Mouse (Mus musculus) CH12.LX (cell line): ENCODE results near the gene Cct3. TPM values are rescaled to one million over a fixed set of nuclear protein-coding genes. Genes with fewer than 3 reads are reported as not detected.
"Not testable (repeated sequence)": the region's sequence is repeated elsewhere in the genome, so short reads cannot be mapped to it uniquely, and the experiment has no call there.

Source experiments
- DNase-seq: peaks from one replicate; pipeline ENCODE4 v3.0.0-alpha.2; 2013; ENCODE audit errors: extremely low read depth
- H3K27ac ChIP-seq: 2 replicates; pipeline ENCODE4 v1.5.1; 2012; ENCODE audit warnings: low read depth, mild to moderate bottlenecking, control low read depth, moderate library complexity; ENCODE audit not compliant: insufficient read depth
- H3K27me3 ChIP-seq: replicated peaks from 2 replicates; pipeline ENCODE3; 2012; ENCODE audit warnings: inconsistent platforms
- H3K36me3 ChIP-seq, 2 experiments: replicated peaks in 1 of 2; 2 replicates each; pipeline versions ENCODE3 to v1.6.1; 2012; ENCODE audit warnings: inconsistent platforms in 1 of 2, low read length in 1 of 2, mild to moderate bottlenecking in 1 of 2, mixed read lengths in 1 of 2, moderate library complexity in 1 of 2; ENCODE audit not compliant: control insufficient read depth in 1 of 2, insufficient read depth in 1 of 2
- H3K4me1 ChIP-seq, 2 experiments: 2 replicates each; pipeline ENCODE4 v1.6.1; 2012; ENCODE audit warnings: inconsistent platforms in 1 of 2, moderate library complexity in 1 of 2; ENCODE audit not compliant: insufficient read depth in 2 of 2, control insufficient read depth in 1 of 2
- H3K4me2 ChIP-seq: 2 replicates; pipeline ENCODE4 v1.6.1; 2012; ENCODE audit warnings: low read depth, mild to moderate bottlenecking, control low read depth; ENCODE audit not compliant: poor library complexity, insufficient read depth, severe bottlenecking
- H3K4me3 ChIP-seq, 3 experiments: fragments of 150-350 bp in 1 of 3; sonication (generic) in 1 of 3; replicated peaks in 1 of 3; 2 replicates each; pipeline versions ENCODE3 to v1.5.1; 2011 to 2012; ENCODE audit warnings: low read depth in 2 of 3, low read length in 2 of 3, mild to moderate bottlenecking in 2 of 3, moderate library complexity in 2 of 3, control low read depth in 1 of 3, improper control_type of control experiment in 1 of 3, inconsistent platforms in 1 of 3, mixed read lengths in 1 of 3; ENCODE audit not compliant: poor library complexity in 1 of 3
- H3K79me2 ChIP-seq: replicated peaks from 2 replicates; pipeline ENCODE4 v1.6.1; 2012; ENCODE audit warnings: mild to moderate bottlenecking, moderate library complexity; ENCODE audit not compliant: control insufficient read depth, poor library complexity, insufficient read depth, severe bottlenecking; ENCODE audit errors: extremely low read depth
- H3K9ac ChIP-seq: 2 replicates; pipeline ENCODE4 v1.6.1; 2012; ENCODE audit warnings: low read depth, mild to moderate bottlenecking, control low read depth, moderate library complexity; ENCODE audit not compliant: insufficient read depth
- H3K9me3 ChIP-seq: replicated peaks from 2 replicates; pipeline ENCODE3; 2012; ENCODE audit warnings: low read length, inconsistent platforms, mixed read lengths
- CTCF ChIP-seq, 2 experiments: IDR thresholded peaks in 1 of 2; conservative IDR thresholded peaks in 1 of 2; 2 replicates each; pipeline ENCODE4 v1.5.1; 2011 to 2012; ENCODE audit warnings: low read depth in 2 of 2, low read length in 2 of 2, improper control_type of control experiment in 1 of 2, inconsistent platforms in 1 of 2, mild to moderate bottlenecking in 1 of 2, moderate library complexity in 1 of 2
- EP300 ChIP-seq: IDR thresholded peaks from 2 replicates; pipeline ENCODE4 v1.6.1; 2011; ENCODE audit warnings: low read length, improper control_type of control experiment
- ETS1 ChIP-seq: conservative IDR thresholded peaks from 2 replicates; pipeline ENCODE4 v1.6.1; 2012; ENCODE audit warnings: low read depth, mild to moderate bottlenecking, inconsistent platforms, low read length, improper control_type of control experiment, moderate library complexity
- MAX ChIP-seq: IDR thresholded peaks from 2 replicates; pipeline ENCODE4 v1.6.1; 2011; ENCODE audit warnings: low read length, improper control_type of control experiment
- MXI1 ChIP-seq: IDR thresholded peaks from 2 replicates; pipeline ENCODE4 v1.6.1; 2011; ENCODE audit warnings: mild to moderate bottlenecking, low read depth, low read length, improper control_type of control experiment
- NELFE ChIP-seq: IDR thresholded peaks from 2 replicates; pipeline ENCODE4 v1.6.1; 2011; ENCODE audit warnings: low read depth, low read length, improper control_type of control experiment
- PAX5 ChIP-seq: IDR thresholded peaks from 2 replicates; pipeline ENCODE4 v1.6.1; 2012; ENCODE audit warnings: low read length, inconsistent platforms, mixed read lengths
- RAD21 ChIP-seq: IDR thresholded peaks from 2 replicates; pipeline ENCODE4 v1.6.1; 2011; ENCODE audit warnings: low read depth, mild to moderate bottlenecking, low read length, improper control_type of control experiment, moderate library complexity
- RCOR1 ChIP-seq: conservative IDR thresholded peaks from 2 replicates; pipeline ENCODE4 v1.6.1; 2012; ENCODE audit warnings: low read depth, mild to moderate bottlenecking, inconsistent platforms, low read length, improper control_type of control experiment
- TCF12 ChIP-seq: IDR thresholded peaks from 2 replicates; pipeline ENCODE4 v1.6.1; 2014; ENCODE audit warnings: low read depth, mild to moderate bottlenecking, inconsistent platforms, low read length, improper control_type of control experiment
- UBTF ChIP-seq: IDR thresholded peaks from 2 replicates; pipeline ENCODE4 v1.6.1; 2012; ENCODE audit warnings: low read depth, mild to moderate bottlenecking, inconsistent platforms, low read length, improper control_type of control experiment, moderate library complexity
- USF1 ChIP-seq: IDR thresholded peaks from 2 replicates; pipeline ENCODE4 v1.6.1; 2014; ENCODE audit warnings: low read depth, mild to moderate bottlenecking, inconsistent platforms, low read length, improper control_type of control experiment
- ZC3H11A ChIP-seq: IDR thresholded peaks from 2 replicates; pipeline ENCODE4 v1.6.1; 2012; ENCODE audit warnings: low read depth, mild to moderate bottlenecking, inconsistent platforms, low read length, improper control_type of control experiment
- ZKSCAN1 ChIP-seq: IDR thresholded peaks from 2 replicates; pipeline ENCODE4 v1.6.1; 2012; ENCODE audit warnings: low read depth, inconsistent platforms, low read length, improper control_type of control experiment, borderline replicate concordance
- ZMIZ1 ChIP-seq: IDR thresholded peaks from 2 replicates; pipeline ENCODE4 v1.6.1; 2012; ENCODE audit warnings: low read depth, mild to moderate bottlenecking, inconsistent platforms, low read length, improper control_type of control experiment
- dilution Hi-C: fragments of 300-500 bp; cut with MboI; formaldehyde crosslinking; loops from 2 replicates; pipeline ENCODE4 v1.14.3; 2020; ENCODE audit warnings: low sequenced_read_pairs; ENCODE audit not compliant: extremely low pct_unique_long_range_greater_than_20kb, extremely low pct_ligation_motif_present
- in situ Hi-C: fragments of 300-500 bp; cut with MboI; formaldehyde crosslinking; loops from 3 replicates; pipeline ENCODE4 v1.14.3; 2019; ENCODE audit warnings: low sequenced_read_pairs, low pct_ligation_motif_present, low pct_unique_long_range_greater_than_20kb, mixed read lengths
- polyA plus RNA-seq: library from polyadenylated mRNA; unstranded; fragments of >175 nt; gene quantifications from 2 replicates; pipeline ENCODE4 v1.2.1, GENCODE M21; 2012; ENCODE audit warnings: low read depth; ENCODE audit not compliant: insufficient read length
- total RNA-seq, 2 experiments: library from RNA; depleted of rRNA; stranded (reverse); fragments of 300-350 nt in 1 of 2; fragments of >200 nt in 1 of 2; gene quantifications; 2 replicates each; pipeline ENCODE4 v1.2.3; 2012 to 2014

The Cct3 gene
- total and polyA plus RNA-seq, 3 experiments, result 546 to 755 (median 742) TPM

DNA sequence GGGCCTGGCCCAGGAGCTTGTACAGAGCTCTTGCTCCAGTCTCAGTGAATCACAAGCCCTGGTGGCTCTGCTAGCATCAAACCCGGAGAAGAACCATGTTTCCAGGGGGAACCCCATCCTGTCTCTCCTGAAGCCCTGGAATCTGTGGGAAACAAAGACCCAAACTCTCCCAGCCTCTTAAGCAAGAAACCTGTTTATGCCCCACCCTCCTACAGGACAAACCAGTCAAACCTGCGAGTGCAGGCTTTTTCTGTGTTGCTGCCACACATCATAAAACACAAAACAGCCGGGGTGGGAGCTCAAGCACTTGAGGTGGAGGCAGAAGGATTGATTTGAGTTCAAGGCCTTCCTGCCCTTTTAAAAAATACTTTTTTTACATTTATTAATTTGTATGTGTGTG is 34.6 kb upstream of the Cct3 start:
- in situ Hi-C loops (no loop called here), dilution Hi-C loops (no loop called here)
- no peak overlapping the region for H3K27ac ChIP-seq
- no peak overlapping the region for H3K4me3 ChIP-seq
- no peak for DNase-seq
- H3K9ac ChIP-seq, result no peak overlapping the region
- H3K36me3 ChIP-seq, result no peaks in the 10 kb centered on the region
- no peaks in the 10 kb centered on the region for H3K4me1 ChIP-seq
- H3K9me3 ChIP-seq, result peaks cover 3% of the 10 kb centered on the region
- peaks cover 29% of the 10 kb centered on the region for H3K27me3 ChIP-seq
- H3K4me2 ChIP-seq, result no peak overlapping the region
- H3K79me2 ChIP-seq, result no peaks in the 10 kb centered on the region
- TF ChIP-seq MAX (no peak), PAX5 (no peak)
- TF ChIP-seq, all 38 proteins: peak for 0

DNA sequence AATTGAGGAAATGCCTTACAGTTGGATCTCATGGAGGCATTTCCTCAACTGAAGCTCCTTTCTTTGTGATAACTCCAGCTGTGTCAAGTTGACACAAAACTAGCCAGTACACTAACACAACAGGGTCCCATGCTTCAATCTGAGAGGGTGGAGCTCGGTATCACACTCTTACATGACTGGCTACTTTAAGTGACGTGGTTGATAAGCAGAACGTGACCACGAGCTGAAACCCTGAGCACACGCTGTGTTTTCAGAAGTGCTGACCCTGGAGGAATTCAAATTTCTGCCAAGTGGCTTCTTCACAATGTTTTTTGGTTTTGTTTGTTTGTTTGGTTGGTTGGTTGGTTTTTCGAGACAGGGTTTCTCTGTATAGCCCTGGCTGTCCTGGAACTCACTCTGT is 28.9 kb upstream of the Cct3 start:
- H3K4me1 ChIP-seq, H3K79me2 ChIP-seq, H3K27ac ChIP-seq, H3K4me2 ChIP-seq, H3K36me3 ChIP-seq, H3K4me3 ChIP-seq, in situ Hi-C loops, DNase-seq, dilution Hi-C loops, H3K9me3 ChIP-seq, H3K9ac ChIP-seq: not testable (repeated sequence)
- peaks cover 11% of the 10 kb centered on the region for H3K27me3 ChIP-seq

DNA sequence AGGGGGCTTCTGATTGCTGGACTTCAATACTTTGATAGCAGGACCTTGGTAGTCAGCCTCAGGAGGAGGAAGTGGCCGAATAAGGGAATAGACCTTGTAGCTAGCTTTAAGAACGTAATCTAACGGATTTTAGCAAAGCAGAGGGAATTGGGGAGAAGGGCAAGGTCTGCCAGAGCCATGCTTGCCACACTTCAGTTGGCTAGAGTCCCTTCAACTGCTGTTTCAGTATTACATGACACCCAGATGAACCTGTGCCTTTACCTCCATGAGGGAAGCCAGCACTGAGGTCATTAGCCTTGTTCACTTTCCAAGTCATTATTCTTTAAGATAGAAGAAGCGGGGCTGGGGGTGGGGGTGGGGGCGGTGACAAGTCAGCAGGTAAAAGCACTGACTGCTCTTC is 27.9 kb upstream of the Cct3 start:
- no peak overlapping the region for H3K9ac ChIP-seq
- no peaks in the 10 kb centered on the region for H3K36me3 ChIP-seq
- H3K27ac ChIP-seq, result no peak overlapping the region
- in situ Hi-C loops, result no loop called here
- H3K9me3 ChIP-seq, result peaks cover 3% of the 10 kb centered on the region
- no peak overlapping the region for H3K4me2 ChIP-seq
- dilution Hi-C loops, result no loop called here
- no peaks in the 10 kb centered on the region for H3K79me2 ChIP-seq
- TF ChIP-seq TCF12, result no peak
- TF ChIP-seq RAD21, result no peak
- no peak for TF ChIP-seq ZKSCAN1
- no peak for TF ChIP-seq UBTF
- no peak for TF ChIP-seq ZMIZ1
- no peak for TF ChIP-seq ETS1
- no peak for TF ChIP-seq ZC3H11A
- no peak for TF ChIP-seq RCOR1
- TF ChIP-seq MXI1, result no peak
- TF ChIP-seq USF1, result no peak
- no peak for TF ChIP-seq CTCF (conservative IDR thresholded peaks at IDR 0.05 in 1 of 2, IDR thresholded peaks at IDR 0.05 in 1 of 2; ENCODE audit: low read depth in 2 of 2, low read length in 2 of 2)
- no peak for TF ChIP-seq NELFE
- TF ChIP-seq EP300, result no peak
- no peaks in the 10 kb centered on the region for H3K4me1 ChIP-seq
- DNase-seq, result no peak
- peaks cover 11% of the 10 kb centered on the region for H3K27me3 ChIP-seq
- no peak overlapping the region for H3K4me3 ChIP-seq

DNA sequence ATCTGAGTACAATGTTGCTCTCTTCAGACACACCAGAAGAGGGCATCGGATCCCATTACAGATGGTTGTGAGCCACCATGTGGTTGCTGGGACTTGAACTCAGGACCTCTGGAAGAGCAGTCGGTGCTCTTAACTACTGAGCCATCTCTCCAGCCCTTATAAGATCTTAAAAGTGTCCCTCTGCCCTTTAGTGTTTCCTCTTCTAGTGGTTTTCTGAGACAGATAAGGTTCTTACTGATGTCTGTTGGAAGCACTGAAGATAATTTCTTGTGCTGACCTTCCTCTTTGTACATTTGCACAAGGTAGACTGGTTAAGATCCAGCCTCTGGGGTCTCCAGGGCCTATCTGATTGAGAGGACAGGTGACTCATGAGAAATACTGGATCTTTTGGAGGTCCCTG is 25.6 kb upstream of the Cct3 start:
- H3K27ac ChIP-seq, H3K9ac ChIP-seq, in situ Hi-C loops, H3K4me2 ChIP-seq, H3K4me1 ChIP-seq, H3K27me3 ChIP-seq, dilution Hi-C loops, H3K36me3 ChIP-seq, H3K79me2 ChIP-seq, DNase-seq, H3K4me3 ChIP-seq, H3K9me3 ChIP-seq: not testable (repeated sequence)
